Mouse (Mus musculus): ENCODE measurements around the gene RPS10-NUDT3.

Gene RPS10-NUDT3

GRCm38 (mm10) chr17:27610679-27611518, 24.1 kb downstream of the RPS10-NUDT3 start:
- in situ Hi-C loops (cut with MseI, MboI), result no loop called here

- in situ Hi-C loops (cut with MseI, MboI), result no loop called here
Measured at GRCm38 (mm10) chr17:27609576-27609975, 25.4 kb downstream of the RPS10-NUDT3 start.

- in situ Hi-C loops (cut with MseI, MboI), result no loop called here
Measured at GRCm38 (mm10) chr17:27603522-27604234, 31.3 kb downstream of the RPS10-NUDT3 start.

- in situ Hi-C loops (cut with MseI, MboI), result no loop called here
Measured at GRCm38 (mm10) chr17:27603036-27603435, 32.0 kb downstream of the RPS10-NUDT3 start.

- in situ Hi-C loops (cut with MseI, MboI), result no loop called here
Measured at GRCm38 (mm10) chr17:27600869-27601268, 34.2 kb downstream of the RPS10-NUDT3 start.

GRCm38 (mm10) chr17:27600286-27600685, 34.7 kb downstream of the RPS10-NUDT3 start:
- in situ Hi-C loops (cut with MseI, MboI), result no loop called here

GRCm38 (mm10) chr17:27596376-27597190, 38.4 kb downstream of the RPS10-NUDT3 start:
- in situ Hi-C loops (cut with MseI, MboI), result loop anchor here in 1 of 2 experiments (10.0 kb wide), 1 partner anchor 62 kb away; no protein-coding TSS in a partner anchor

GRCm38 (mm10) chr17:27595659-27596375, 39.2 kb downstream of the RPS10-NUDT3 start:
- in situ Hi-C loops (cut with MseI, MboI), result loop anchor here in 1 of 2 experiments (10.0 kb wide), 1 partner anchor 61 kb away; no protein-coding TSS in a partner anchor

GRCm38 (mm10) chr17:27592565-27592910, 42.5 kb downstream of the RPS10-NUDT3 start:
- in situ Hi-C loops (cut with MseI, MboI), result loop anchor here in 1 of 2 experiments (10.0 kb wide), 1 partner anchor 58 kb away; no protein-coding TSS in a partner anchor

GRCm38 (mm10) chr17:27591826-27592564, 43.0 kb downstream of the RPS10-NUDT3 start:
- in situ Hi-C loops (cut with MseI, MboI), result loop anchor here in 1 of 2 experiments (10.0 kb wide), 1 partner anchor 57 kb away; no protein-coding TSS in a partner anchor

- in situ Hi-C loops (cut with MseI, MboI), result no loop called here
Measured at GRCm38 (mm10) chr17:27588231-27588630, 46.8 kb downstream of the RPS10-NUDT3 start.

GRCm38 (mm10) chr17:27587252-27587651, 47.8 kb downstream of the RPS10-NUDT3 start:
- in situ Hi-C loops (cut with MseI, MboI), result no loop called here

GRCm38 (mm10) chr17:27586661-27587060, 48.4 kb downstream of the RPS10-NUDT3 start:
- in situ Hi-C loops (cut with MseI, MboI), result no loop called here

GRCm38 (mm10) chr17:27583185-27583894, 51.7 kb downstream of the RPS10-NUDT3 start:
- in situ Hi-C loops (cut with MseI, MboI), result no loop called here

- in situ Hi-C loops (cut with MseI, MboI), result no loop called here
Measured at GRCm38 (mm10) chr17:27580392-27581068, 54.5 kb downstream of the RPS10-NUDT3 start.

- in situ Hi-C loops (cut with MseI, MboI), result no loop called here
Measured at GRCm38 (mm10) chr17:27579816-27580215, 55.2 kb downstream of the RPS10-NUDT3 start.

GRCm38 (mm10) chr17:27578487-27578886, 56.5 kb downstream of the RPS10-NUDT3 start:
- in situ Hi-C loops (cut with MseI, MboI), result no loop called here

- in situ Hi-C loops (cut with MseI, MboI), result no loop called here
Measured at GRCm38 (mm10) chr17:27577468-27577867, 57.6 kb downstream of the RPS10-NUDT3 start.

GRCm38 (mm10) chr17:27576056-27576455, 59.0 kb downstream of the RPS10-NUDT3 start:
- in situ Hi-C loops (cut with MseI, MboI), result no loop called here

All from mouse trophoblast stem cell (cell line).